Mouse (Mus musculus): ENCODE data around the gene Vopp1.

DNA sequence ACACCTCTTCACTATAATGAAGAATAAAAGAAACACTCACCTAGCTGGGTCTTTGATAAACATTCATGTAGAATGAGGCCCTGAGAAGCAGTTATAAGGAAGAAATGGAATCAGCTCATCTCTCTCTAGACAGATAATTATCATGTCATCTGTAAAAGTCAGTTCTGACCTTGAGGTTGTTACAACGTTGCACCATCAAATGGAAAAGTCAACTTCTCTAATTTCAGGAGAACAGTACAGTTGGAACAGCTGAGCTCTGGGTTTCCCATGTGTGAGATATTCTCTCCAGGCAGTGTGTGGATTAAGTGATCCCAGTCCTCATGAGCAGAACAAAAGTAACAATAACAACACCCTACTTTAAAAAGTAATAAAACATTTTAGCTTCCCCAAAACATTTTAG is 25.3 kb upstream of the Vopp1 start, which contains the start of gene Vmn1r21:
- TF ChIP-seq FLI1 (IDR thresholded peaks at IDR 0.05; ENCODE audit: low read length), result no peak
- no peak for TF ChIP-seq GATA1 (IDR thresholded peaks at IDR 0.05; ENCODE audit: borderline replicate concordance, low read length)
